Mouse (Mus musculus) lung, postnatal 25 days (tissue): ENCODE results near the gene Ift140.
A peak's percentile ranks its signal among the peaks of the same experiment; 100 is the strongest.

Experiments
- DNase-seq: peaks from one replicate; pipeline ENCODE4 v3.0.0; 2022; ENCODE audit warnings: low spot score

Ift140 gene

GRCm38 (mm10) chr17:25015655-25016291, at the start of gene Ift140, which contains the start of gene Cramp1l:
Gene Ift140, plus strand, starts transcription at chr17:25016085.
Gene Cramp1l, minus strand, starts transcription at chr17:25015788.
- DNase-seq = peak; percentile 99

- no peak for DNase-seq
Measured at GRCm38 (mm10) chr17:24987221-24987620, 28.7 kb upstream of the Ift140 start.

GRCm38 (mm10) chr17:24994721-24995120, 21.2 kb upstream of the Ift140 start:
- DNase-seq = no peak

GRCm38 (mm10) chr17:25005102-25005501, 10.8 kb upstream of the Ift140 start:
- no peak for DNase-seq

GRCm38 (mm10) chr17:25007480-25007879, 8.4 kb upstream of the Ift140 start:
- DNase-seq = no peak

- peak; percentile 27 for DNase-seq
Measured at GRCm38 (mm10) chr17:25013606-25014501, 2.0 kb upstream of the Ift140 start.

- peak; percentile 39 for DNase-seq
Measured at GRCm38 (mm10) chr17:25014841-25015570, 879 bp upstream of the Ift140 start.

- DNase-seq = peak; percentile 81
Measured at GRCm38 (mm10) chr17:25016292-25017132, 627 bp downstream of the Ift140 start.

GRCm38 (mm10) chr17:25036183-25036582, 20.3 kb downstream of the Ift140 start:
- DNase-seq = no peak

- DNase-seq = no peak
Measured at GRCm38 (mm10) chr17:25044879-25045278, 29.0 kb downstream of the Ift140 start.

- DNase-seq = no peak
Measured at GRCm38 (mm10) chr17:25045281-25045680, 29.4 kb downstream of the Ift140 start.

GRCm38 (mm10) chr17:25047143-25047542, 31.3 kb downstream of the Ift140 start:
- no peak for DNase-seq

GRCm38 (mm10) chr17:25053274-25053673, 37.4 kb downstream of the Ift140 start:
- no peak for DNase-seq

GRCm38 (mm10) chr17:25057041-25057440, 41.2 kb downstream of the Ift140 start:
- no peak for DNase-seq

- DNase-seq = no peak
Measured at GRCm38 (mm10) chr17:25063261-25063660, 47.4 kb downstream of the Ift140 start.

- DNase-seq = no peak
Measured at GRCm38 (mm10) chr17:25063872-25064271, 48.0 kb downstream of the Ift140 start.

GRCm38 (mm10) chr17:25064351-25064750, 48.5 kb downstream of the Ift140 start:
- peak; percentile 88 for DNase-seq

- DNase-seq = no peak
Measured at GRCm38 (mm10) chr17:25065189-25065588, 49.3 kb downstream of the Ift140 start.

GRCm38 (mm10) chr17:25066595-25066994, 50.7 kb downstream of the Ift140 start:
- DNase-seq = no peak

- DNase-seq = peak; percentile 85
Measured at GRCm38 (mm10) chr17:25067442-25067851, 51.6 kb downstream of the Ift140 start.

GRCm38 (mm10) chr17:25068690-25069089, 52.8 kb downstream of the Ift140 start:
- DNase-seq = no peak
